Mouse (Mus musculus) thymus, postnatal 25 days (tissue): ENCODE measurements around the gene Bag1.
A peak's percentile ranks its signal among the peaks of the same experiment; 100 is the strongest.

ENCODE experiments used
- DNase-seq: peaks from one replicate; pipeline ENCODE4 v3.0.0; 2022

Bag1 gene

DNA sequence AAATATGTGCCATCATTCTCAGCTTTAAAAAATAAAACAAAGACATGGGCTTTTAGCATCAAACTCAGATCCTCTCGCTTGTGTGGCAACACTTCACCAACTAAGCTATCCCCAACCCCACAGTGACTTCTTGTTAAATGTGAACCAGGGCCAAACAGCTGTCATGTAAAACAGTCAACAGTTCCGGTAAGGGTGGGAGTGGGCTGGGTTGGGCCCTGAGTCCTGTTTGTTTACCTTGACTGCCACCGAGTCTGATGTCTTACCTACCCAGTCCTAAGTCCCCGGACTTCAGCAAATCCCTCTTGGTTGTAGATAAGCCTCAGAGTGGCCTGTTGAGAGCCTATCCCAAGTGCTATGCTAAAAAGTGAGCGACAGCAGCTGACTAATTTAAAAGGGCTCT is 14.4 kb downstream of the Bag1 start:
- no peak for DNase-seq

GRCm38 (mm10) chr4:40929046-40929445 is 19.0 kb downstream of the Bag1 start:
- no peak for DNase-seq

GRCm38 (mm10) chr4:40925568-40925967 is 22.5 kb downstream of the Bag1 start:
- DNase-seq = no peak

DNA sequence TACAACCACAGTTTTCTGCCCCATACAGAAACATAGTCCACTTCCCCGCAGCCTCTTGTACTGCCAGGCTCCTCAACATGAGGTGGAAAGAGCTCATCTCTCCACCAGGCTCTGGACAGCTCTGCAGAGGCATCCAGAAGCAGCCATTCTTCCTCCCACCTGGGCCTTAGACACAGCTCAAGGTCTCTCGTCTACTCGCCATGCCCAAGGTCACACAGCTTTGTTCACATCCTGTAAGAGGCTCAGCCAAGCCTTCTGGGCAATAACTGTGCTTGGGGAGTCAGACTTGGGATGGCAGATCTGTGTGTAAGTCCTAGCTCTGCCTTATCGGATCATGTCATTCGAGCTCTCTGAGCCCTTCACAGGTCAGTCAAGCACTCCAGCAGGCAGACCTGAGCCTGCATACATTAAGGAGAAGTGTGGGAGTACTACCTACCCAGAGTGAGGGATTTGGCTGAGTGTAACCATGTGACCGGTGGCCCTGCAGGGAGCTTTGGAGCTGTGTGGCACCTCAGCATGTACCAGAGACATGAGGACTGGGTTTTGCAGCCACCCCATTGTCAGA is 24.9 kb downstream of the Bag1 start:
- no peak for DNase-seq

- DNase-seq = no peak
Measured at GRCm38 (mm10) chr4:40921288-40921687, 26.8 kb downstream of the Bag1 start.

GRCm38 (mm10) chr4:40920576-40920975 is 27.5 kb downstream of the Bag1 start:
- DNase-seq = no peak

DNA sequence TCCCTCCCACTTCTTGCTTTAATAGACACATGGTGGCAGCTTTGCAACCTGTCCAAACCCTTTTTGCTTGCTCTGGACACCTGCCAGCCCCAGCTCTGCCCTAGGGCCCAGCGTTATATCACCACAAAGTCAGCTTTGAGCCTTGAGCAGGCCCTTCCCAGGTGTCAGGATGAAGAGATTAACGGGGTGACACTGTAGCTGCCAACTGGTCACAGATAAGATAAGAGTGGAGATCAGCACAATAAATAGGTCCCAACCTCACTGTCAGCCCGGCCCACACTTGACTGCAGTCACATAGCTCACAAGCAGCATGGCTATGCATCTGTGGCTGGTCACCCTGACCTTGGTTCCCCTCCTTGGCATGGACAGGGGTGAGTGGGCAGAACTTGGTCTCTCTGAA is 28.3 kb downstream of the Bag1 start, which contains the start of gene Spink4:
TSS of gene Spink4 (plus strand) at position 268 of the 400 bp plus-strand sequence.
- no peak for DNase-seq

DNA sequence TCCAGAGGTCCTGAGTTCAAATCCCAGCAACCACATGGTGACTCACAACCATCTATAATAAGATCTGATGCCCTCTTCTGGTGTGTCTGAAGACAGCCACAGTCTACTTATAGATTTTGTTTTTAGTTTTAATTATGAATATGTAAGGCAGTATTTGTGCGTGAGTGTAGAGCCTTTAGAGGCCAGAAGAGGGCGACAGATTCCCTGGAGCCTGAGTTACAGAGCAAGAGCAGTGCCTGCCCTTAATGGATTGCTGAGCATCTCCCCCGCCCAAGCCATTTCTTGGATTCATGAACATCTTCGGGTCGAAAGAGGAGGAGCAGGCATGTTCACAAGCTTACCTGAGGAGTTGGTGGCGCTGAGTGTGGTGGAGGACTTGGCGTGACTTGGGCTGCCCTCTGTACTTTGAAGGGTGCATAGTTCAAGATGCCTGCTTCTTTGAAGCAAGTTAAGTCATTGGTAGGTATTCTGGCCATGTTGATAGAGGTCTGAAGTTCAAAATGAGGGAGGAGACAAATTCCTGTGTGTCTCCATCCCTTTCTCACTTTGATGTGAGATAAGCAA is 31.4 kb downstream of the Bag1 start:
- no peak for DNase-seq

- DNase-seq = no peak
Measured at GRCm38 (mm10) chr4:40915947-40916346, 32.1 kb downstream of the Bag1 start.

GRCm38 (mm10) chr4:40914287-40914867 is 33.7 kb downstream of the Bag1 start:
- no peak for DNase-seq

GRCm38 (mm10) chr4:40908261-40908969 is 39.7 kb downstream of the Bag1 start:
- DNase-seq = no peak

DNA sequence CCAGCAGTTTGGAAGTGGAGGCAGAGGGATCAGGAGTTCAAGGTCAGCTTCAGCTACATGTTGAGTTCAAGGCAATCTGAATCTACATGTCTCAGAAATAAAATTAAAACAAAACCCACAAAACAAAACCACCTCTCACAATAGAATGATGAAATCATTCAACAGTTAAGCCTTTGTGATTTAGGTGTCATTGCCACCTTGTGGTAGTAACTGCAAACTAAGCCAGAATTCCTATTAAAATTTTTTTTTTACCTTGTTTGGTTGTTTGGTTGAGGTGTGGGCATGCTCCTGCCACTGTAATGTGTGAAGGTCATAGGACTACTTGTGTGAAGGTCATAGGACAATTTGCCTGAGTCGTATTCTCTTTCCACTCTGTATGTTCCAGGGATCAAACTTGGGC is 41.8 kb downstream of the Bag1 start:
- DNase-seq = peak; percentile 6

GRCm38 (mm10) chr4:40900612-40901011 is 47.5 kb downstream of the Bag1 start:
- DNase-seq = no peak

DNA sequence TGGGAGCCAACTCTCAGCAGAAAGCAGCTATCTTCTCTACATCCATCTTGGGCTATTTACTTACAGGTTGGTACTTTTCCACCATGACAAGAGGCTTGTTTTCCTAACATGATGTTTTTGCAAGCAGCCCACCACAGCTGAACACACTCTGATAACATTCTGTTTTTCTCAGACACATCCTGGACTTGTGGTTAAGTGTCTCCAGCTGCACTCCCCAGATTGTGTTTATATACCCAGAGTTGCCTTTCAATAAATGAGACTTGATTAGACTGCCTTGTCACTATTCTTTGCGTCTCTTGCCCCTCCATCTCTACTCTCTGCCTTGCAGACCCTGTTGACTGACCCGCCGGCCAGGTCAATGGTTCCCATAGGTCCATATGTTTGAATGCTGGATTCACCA is 48.0 kb downstream of the Bag1 start:
- DNase-seq = no peak

GRCm38 (mm10) chr4:40899264-40899663 is 48.8 kb downstream of the Bag1 start:
- no peak for DNase-seq

GRCm38 (mm10) chr4:40898476-40899044 is 49.5 kb downstream of the Bag1 start:
- no peak for DNase-seq

- DNase-seq = no peak
Measured at GRCm38 (mm10) chr4:40895646-40896045, 52.4 kb downstream of the Bag1 start.

DNA sequence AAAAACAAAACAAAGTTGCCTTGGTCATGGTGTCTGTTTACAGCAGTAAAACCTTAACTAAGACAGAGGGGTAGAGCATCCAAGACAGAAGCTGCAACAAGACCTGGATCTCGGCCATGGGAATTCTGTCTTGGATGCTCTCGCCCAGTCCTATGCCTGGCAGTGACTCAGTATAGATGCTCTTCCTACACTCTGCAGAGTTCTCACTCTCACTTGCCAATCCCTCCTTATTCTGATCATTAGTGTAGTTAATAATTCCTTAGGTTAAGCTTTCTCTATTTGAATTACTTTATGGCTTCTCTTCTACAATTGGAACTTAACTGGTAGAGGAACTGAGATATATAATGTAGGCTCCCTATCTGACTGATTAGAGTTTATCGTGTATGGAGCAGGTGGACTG is 53.0 kb downstream of the Bag1 start:
- DNase-seq = no peak

DNA sequence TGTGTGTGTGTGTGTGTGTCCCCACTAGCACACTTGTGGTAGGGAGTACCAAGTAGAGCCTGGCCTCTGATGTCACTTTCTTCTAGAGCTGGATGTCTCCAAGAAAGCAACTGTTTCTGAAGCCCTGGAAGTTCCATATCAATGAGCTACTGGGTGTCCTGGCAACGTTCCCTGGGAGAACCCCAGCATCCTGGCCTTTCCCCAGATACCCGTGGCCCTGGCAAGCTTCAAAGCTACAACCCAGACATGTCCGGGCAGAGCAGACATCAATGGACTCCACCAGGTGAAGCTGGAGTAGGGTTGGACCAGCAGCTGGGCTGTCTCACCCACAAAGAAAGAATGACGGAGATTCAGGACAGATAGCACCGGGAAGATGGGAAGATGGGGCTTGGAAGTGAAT is 56.9 kb downstream of the Bag1 start:
- DNase-seq = no peak

GRCm38 (mm10) chr4:40889983-40890382 is 58.1 kb downstream of the Bag1 start:
- no peak for DNase-seq

DNA sequence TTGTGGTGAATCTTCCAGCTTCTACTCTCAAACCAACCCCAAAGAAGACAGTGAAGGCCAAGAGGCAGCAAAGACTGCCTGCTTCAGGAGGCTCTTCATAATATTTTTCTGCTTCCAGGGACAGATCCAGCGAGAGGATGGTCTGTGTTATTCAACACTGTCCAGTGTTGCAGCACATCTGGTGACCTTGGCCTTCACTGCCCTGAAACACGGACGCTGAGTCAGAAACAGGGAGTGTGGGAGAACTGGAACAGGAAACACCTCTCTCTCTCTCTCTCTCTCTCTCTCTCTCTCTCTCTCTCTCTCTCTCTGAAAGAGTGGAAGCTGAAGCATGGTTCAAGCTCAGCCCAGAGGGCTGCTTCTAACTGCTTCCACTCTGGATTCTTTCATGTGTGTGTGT is 58.8 kb downstream of the Bag1 start:
- DNase-seq = no peak

- DNase-seq = no peak
Measured at GRCm38 (mm10) chr4:40888839-40889238, 59.3 kb downstream of the Bag1 start.
